Mouse (Mus musculus) kidney, embryonic 16.5 days (tissue): ENCODE results near the gene Rc3h1. TPM values are rescaled to one million over a fixed set of nuclear protein-coding genes. Genes with fewer than 3 reads are reported as not detected.

ENCODE experiments used
- ATAC-seq: fragments of 200-750 bp; cut with Nextera tagmentation; 2 replicates; pipeline ENCODE4 v1.8.0; 2017; ENCODE audit warnings: moderate TSS enrichment; ENCODE audit not compliant: low FRiP score, low TSS enrichment
- H3K27ac ChIP-seq: fragments of 300-500 bp; sonication (generic); 2 replicates; pipeline ENCODE4 v1.5.1; 2014; ENCODE audit warnings: low read length
- H3K27me3 ChIP-seq: fragments of 300-500 bp; sonication (generic); 2 replicates; pipeline ENCODE4 v1.6.1; 2014; ENCODE audit warnings: low read length, control low read depth, mixed read lengths; ENCODE audit not compliant: insufficient read depth
- H3K36me3 ChIP-seq: fragments of 300-500 bp; sonication (generic); 2 replicates; pipeline ENCODE4 v1.6.1; 2014; ENCODE audit warnings: low read length, control low read depth, mixed read lengths; ENCODE audit not compliant: insufficient read depth
- H3K4me1 ChIP-seq: fragments of 300-500 bp; sonication (generic); 2 replicates; pipeline ENCODE4 v1.6.1; 2014; ENCODE audit warnings: low read length, control low read depth, mixed read lengths; ENCODE audit not compliant: insufficient read depth
- H3K4me2 ChIP-seq: fragments of 300-500 bp; sonication (generic); replicated peaks from 2 replicates; pipeline ENCODE4 v1.6.1; 2014; ENCODE audit warnings: low read depth, low read length
- H3K4me3 ChIP-seq: fragments of 300-500 bp; sonication (generic); 2 replicates; pipeline ENCODE4 v1.5.1; 2014; ENCODE audit warnings: mild to moderate bottlenecking, low read length
- H3K9ac ChIP-seq: fragments of 300-500 bp; sonication (generic); replicated peaks from 2 replicates; pipeline ENCODE4 v1.6.1; 2014; ENCODE audit warnings: low read length
- H3K9me3 ChIP-seq: fragments of 300-500 bp; sonication (generic); 2 replicates; pipeline ENCODE4 v1.6.1; 2016; ENCODE audit warnings: low read length, control low read depth
- WGBS: fragments of 180-500 bp; shearing (Covaris S2); extraction: QIAGEN DNeasy Blood & Tissue Kit; methylation state at CpG from one replicate; pipeline ENCODE4 v1.1.7; 2014; 5-methylcytosine and 5-hydroxymethylcytosine counted together
- polyA plus RNA-seq: library from polyadenylated mRNA; unstranded; fragments of >200 nt; fragmentation: Nextera tagmentation; extraction: Ambion mirVana; gene quantifications from 2 replicates; pipeline ENCODE4 v1.2.1, GENCODE M21; 2015

The Rc3h1 gene
- polyA plus RNA-seq, 1 experiment from 2014 or later = 7.0 TPM

GRCm38 (mm10) chr1:161010436-161010835, 104.2 kb downstream of the Rc3h1 start:
- Histone ChIP-seq H3K9ac (no peak overlapping the region), H3K27ac (no peak overlapping the region), H3K4me3 (no peak overlapping the region), H3K4me2 (no peak overlapping the region), H3K36me3 (peaks cover 8% of the 10 kb centered on the region), H3K4me1 (no peaks in the 10 kb centered on the region), H3K9me3 (no peaks in the 10 kb centered on the region), H3K27me3 (no peaks in the 10 kb centered on the region)
- WGBS = 69% methylated on average over 4 of the region's 4 CpGs
- no peak for ATAC-seq

- Histone ChIP-seq H3K27ac (no peak overlapping the region), H3K4me3 (no peak overlapping the region), H3K27me3 (no peaks in the 10 kb centered on the region), H3K4me2 (no peak overlapping the region), H3K4me1 (no peaks in the 10 kb centered on the region), H3K36me3 (peaks cover 26% of the 10 kb centered on the region), H3K9me3 (no peaks in the 10 kb centered on the region), H3K9ac (no peak overlapping the region)
- WGBS = 82% methylated on average over 2 of the region's 2 CpGs
- no peak for ATAC-seq
Measured at GRCm38 (mm10) chr1:161016378-161016777, 110.2 kb downstream of the Rc3h1 start.

DNA sequence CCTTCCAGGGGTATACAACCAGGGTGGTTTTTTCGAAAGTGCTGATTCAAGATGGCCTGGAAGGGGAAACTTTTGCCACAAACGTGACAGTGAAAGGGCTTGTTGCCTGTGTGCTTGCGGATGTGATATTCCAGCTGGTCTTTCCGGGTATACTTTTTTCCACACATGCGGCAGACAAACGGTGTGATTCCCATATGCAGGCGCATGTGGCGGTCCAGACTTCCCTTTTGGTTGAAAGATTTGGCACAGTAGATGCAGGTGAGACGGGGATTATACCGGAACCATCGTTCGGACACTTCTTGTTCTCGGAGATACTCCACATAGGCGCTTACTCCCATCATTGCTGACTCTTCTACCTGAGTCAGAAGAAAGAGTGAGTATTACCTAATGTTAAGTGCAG, 113.8 kb downstream of the Rc3h1 start:
- Histone ChIP-seq H3K27ac (no peak overlapping the region), H3K9me3 (no peaks in the 10 kb centered on the region), H3K4me2 (no peak overlapping the region), H3K4me1 (no peaks in the 10 kb centered on the region), H3K9ac (no peak overlapping the region), H3K4me3 (no peak overlapping the region), H3K36me3 (peaks cover 20% of the 10 kb centered on the region), H3K27me3 (no peaks in the 10 kb centered on the region)
- ATAC-seq = no peak
- whole genome bisulfite sequencing = 93% methylated on average over 14 of the region's 14 CpGs

Other genes starting within 250 kb of the Rc3h1 start
- gene Rabgap1l, start 113.2 kb upstream of the Rc3h1 start, polyA plus RNA-seq = 11.4 TPM in 2 replicates
- gene Serpinc1, start 72.2 kb downstream of the Rc3h1 start, polyA plus RNA-seq = 2.5 TPM in 2 replicates
- 7.8 and 8.8 TPM in 2 replicates for gene Zbtb37, start 128.4 kb downstream of the Rc3h1 start, polyA plus RNA-seq
- 37.8 and 40.2 TPM in 2 replicates for gene Dars2, start 164.2 kb downstream of the Rc3h1 start, polyA plus RNA-seq
- gene Cenpl, start 164.3 kb downstream of the Rc3h1 start, polyA plus RNA-seq = 29.9 and 32.8 TPM in 2 replicates
- gene Klhl20, start 225.1 kb downstream of the Rc3h1 start, polyA plus RNA-seq = 16.1 and 18.5 TPM in 2 replicates
- gene Ankrd45, start 236.3 kb downstream of the Rc3h1 start, polyA plus RNA-seq = 4.9 and 5.3 TPM in 2 replicates